Comparison of ENCODE assay signal across 19 mouse cellular contexts in genomic region chr10:69574894-69575293, GRCm38 (mm10).
A peak's percentile ranks its signal among the peaks of the same experiment; 100 is the strongest.
DNase-seq lines count a peak whose midpoint lies in the region; ATAC-seq lines count a peak whose summit lies in the region.
"Had no signal": no experiment of that assay in that cellular context is flagged by ENCODE, and none has a peak within 500 bp of the region (broad histone marks: within the 10 kb centered on the region; RNA-seq: fewer than 3 reads in every experiment).

No protein-coding gene starts in this region.

- H3K9ac ChIP-seq in hindbrain, embryonic 13.5 days: no peak overlapping the region
- no peak overlapping the region for H3K9ac ChIP-seq in hindbrain, embryonic 14.5 days
- H3K9ac ChIP-seq in midbrain, embryonic 15.5 days: no peak overlapping the region
- no peak overlapping the region for H3K9ac ChIP-seq in midbrain, embryonic 14.5 days (replicated peaks; ENCODE audit: low read length)
- H3K9ac ChIP-seq: neural tube, embryonic 12.5 days; stomach, embryonic 15.5 days had no signal

- WGBS in hindbrain, embryonic 13.5 days: 25% methylated on average over 9 of the region's 9 CpGs
- 21% methylated on average over 9 of the region's 9 CpGs for WGBS in hindbrain, embryonic 14.5 days
- WGBS in midbrain, embryonic 15.5 days: 21% methylated on average over 9 of the region's 9 CpGs
- WGBS in midbrain, embryonic 14.5 days: 15% methylated on average over 9 of the region's 9 CpGs

- no peak overlapping the region for H3K4me3 ChIP-seq in hindbrain, embryonic 13.5 days
- H3K4me3 ChIP-seq in hindbrain, embryonic 14.5 days (replicated peaks; ENCODE audit: low read length): no peak overlapping the region
- no peak overlapping the region for H3K4me3 ChIP-seq in midbrain, embryonic 15.5 days
- no peak overlapping the region for H3K4me3 ChIP-seq in midbrain, embryonic 14.5 days (replicated peaks; ENCODE audit: low read depth, low read length)
- H3K4me3 ChIP-seq: megakaryocyte, embryonic 14.5 days; neural tube, embryonic 12.5 days; stomach, embryonic 15.5 days had no signal

- H3K36me3 ChIP-seq in hindbrain, embryonic 13.5 days: no peaks in the 10 kb centered on the region
- no peaks in the 10 kb centered on the region for H3K36me3 ChIP-seq in hindbrain, embryonic 14.5 days (replicated peaks; ENCODE audit: control insufficient read depth, insufficient read depth)
- H3K36me3 ChIP-seq in midbrain, embryonic 15.5 days (replicated peaks): no peaks in the 10 kb centered on the region
- no peaks in the 10 kb centered on the region for H3K36me3 ChIP-seq in midbrain, embryonic 14.5 days (ENCODE audit: control insufficient read depth, insufficient read depth, low read length)
- H3K36me3 ChIP-seq: forebrain, embryonic 10.5 days; heart, embryonic 10.5 days; neural tube, embryonic 12.5 days; stomach, embryonic 15.5 days had no signal

- no peaks in the 10 kb centered on the region for H3K27me3 ChIP-seq in hindbrain, embryonic 13.5 days
- H3K27me3 ChIP-seq in hindbrain, embryonic 14.5 days (ENCODE audit: control insufficient read depth, insufficient read depth, low read length): no peaks in the 10 kb centered on the region
- no peaks in the 10 kb centered on the region for H3K27me3 ChIP-seq in midbrain, embryonic 15.5 days (replicated peaks)
- no peaks in the 10 kb centered on the region for H3K27me3 ChIP-seq in midbrain, embryonic 14.5 days (ENCODE audit: control insufficient read depth, insufficient read depth, low read length)
- H3K27me3 ChIP-seq: stomach, embryonic 15.5 days had no signal

- peaks cover 89% of the 10 kb centered on the region for H3K4me1 ChIP-seq in hindbrain, embryonic 13.5 days (replicated peaks)
- peaks cover 63% of the 10 kb centered on the region for H3K4me1 ChIP-seq in hindbrain, embryonic 14.5 days (replicated peaks; ENCODE audit: control insufficient read depth, insufficient read depth, low read length)
- peaks cover 87% of the 10 kb centered on the region for H3K4me1 ChIP-seq in midbrain, embryonic 15.5 days
- peaks cover 55% of the 10 kb centered on the region for H3K4me1 ChIP-seq in midbrain, embryonic 14.5 days (ENCODE audit: control insufficient read depth, insufficient read depth, low read length)

- H3K4me2 ChIP-seq in hindbrain, embryonic 13.5 days: no peak overlapping the region
- no peak overlapping the region for H3K4me2 ChIP-seq in hindbrain, embryonic 14.5 days (replicated peaks)
- H3K4me2 ChIP-seq in midbrain, embryonic 15.5 days: no peak overlapping the region
- H3K4me2 ChIP-seq in midbrain, embryonic 14.5 days (ENCODE audit: low read length): no peak overlapping the region
- H3K4me2 ChIP-seq: stomach, embryonic 15.5 days had no signal

- no peak for ATAC-seq in hindbrain, embryonic 13.5 days (ENCODE audit: low FRiP score)
- no peak for ATAC-seq in hindbrain, embryonic 14.5 days (ENCODE audit: low FRiP score)
- ATAC-seq in midbrain, embryonic 15.5 days (replicated peaks): 0 out of 2 replicates have a peak, but pooled peaks have one; percentile 16
- ATAC-seq in midbrain, embryonic 14.5 days (ENCODE audit: low FRiP score, low TSS enrichment): no peak; the same call in 1 of the 2 replicates

- no peaks in the 10 kb centered on the region for H3K9me3 ChIP-seq in hindbrain, embryonic 13.5 days
- no peaks in the 10 kb centered on the region for H3K9me3 ChIP-seq in hindbrain, embryonic 14.5 days (ENCODE audit: control insufficient read depth, low read length)
- H3K9me3 ChIP-seq in midbrain, embryonic 15.5 days: no peaks in the 10 kb centered on the region
- H3K9me3 ChIP-seq in midbrain, embryonic 14.5 days (ENCODE audit: control insufficient read depth, low read length): no peaks in the 10 kb centered on the region
- H3K9me3 ChIP-seq: forebrain, embryonic 10.5 days; heart, embryonic 10.5 days; neural tube, embryonic 12.5 days; stomach, embryonic 15.5 days had no signal

- no peak for DNase-seq in hindbrain, embryonic 14.5 days (ENCODE audit: low spot score)
- DNase-seq in midbrain, embryonic 14.5 days: no peak
- DNase-seq in kidney, postnatal 14 days: peak; percentile 29
- DNase-seq in frontal cortex, postnatal 10 days (ENCODE audit: low spot score in 2 of 2): no peak
- no peak for DNase-seq in left cerebral cortex, adult 8-10 months (ENCODE audit: low spot score in 2 of 2)
- DNase-seq: adrenal gland, postnatal 36 days; gastrocnemius, postnatal 36 days; left cerebral cortex, postnatal 4 days; liver; lung, adult 18-20 months; lung, postnatal 14 days; thymus, adult 2 months had no signal

- H3K27ac ChIP-seq in hindbrain, embryonic 13.5 days: peak overlapping the region; percentile 67; the same call in 1 of the 2 replicates
- H3K27ac ChIP-seq in hindbrain, embryonic 14.5 days: no peak overlapping the region
- H3K27ac ChIP-seq in midbrain, embryonic 15.5 days: peak overlapping the region; percentile 75; the same call in 1 of the 2 replicates
- no peak overlapping the region; the same call in 1 of the 2 replicates for H3K27ac ChIP-seq in midbrain, embryonic 14.5 days (replicated peaks; ENCODE audit: low read depth, low read length)
- H3K27ac ChIP-seq: neural tube, embryonic 12.5 days; stomach, embryonic 15.5 days had no signal

Comparison
In these comparisons a context has a peak if more than half of its experiments do, and no peak if none do; other contexts are left out.
1. H3K27ac ChIP-seq: peak in hindbrain, embryonic 13.5 days (single experiment) and midbrain, embryonic 15.5 days (single experiment); none in hindbrain, embryonic 14.5 days (single experiment) and midbrain, embryonic 14.5 days (single experiment).